Mouse (Mus musculus) heart, embryonic 16.5 days (tissue): ENCODE results near the gene Lef1. TPM values are rescaled to one million over a fixed set of nuclear protein-coding genes. Genes with fewer than 3 reads are reported as not detected.

ENCODE experiments used
- ATAC-seq: fragments of 200-750 bp; cut with Nextera tagmentation; replicated peaks from 2 replicates; pipeline ENCODE4 v1.8.0; 2017; ENCODE audit warnings: moderate number of reproducible peaks; ENCODE audit not compliant: insufficient read depth, low FRiP score; ENCODE audit errors: extremely low read depth
- H3K27ac ChIP-seq: fragments of 300-500 bp; sonication (generic); 2 replicates; pipeline ENCODE4 v1.5.1; 2014; ENCODE audit warnings: mild to moderate bottlenecking, low read length, control low read depth, moderate library complexity
- H3K27me3 ChIP-seq: fragments of 300-500 bp; sonication (generic); 2 replicates; pipeline ENCODE4 v1.6.1; 2014; ENCODE audit warnings: low read length, mixed read lengths; ENCODE audit not compliant: control insufficient read depth, insufficient read depth
- H3K36me3 ChIP-seq: fragments of 300-500 bp; sonication (generic); 2 replicates; pipeline ENCODE4 v1.6.1; 2014; ENCODE audit not compliant: control insufficient read depth, insufficient read depth
- H3K4me1 ChIP-seq: fragments of 300-500 bp; sonication (generic); 2 replicates; pipeline ENCODE4 v1.6.1; 2014; ENCODE audit warnings: low read length, mixed read lengths; ENCODE audit not compliant: control insufficient read depth, insufficient read depth
- H3K4me2 ChIP-seq: fragments of 300-500 bp; sonication (generic); 2 replicates; pipeline ENCODE4 v1.6.1; 2014; ENCODE audit warnings: low read depth, mild to moderate bottlenecking, control low read depth, low read length
- H3K4me3 ChIP-seq: fragments of 300-500 bp; sonication (generic); 2 replicates; pipeline ENCODE4 v1.5.1; 2014; ENCODE audit warnings: mild to moderate bottlenecking, control low read depth, low read length
- H3K9ac ChIP-seq: fragments of 300-500 bp; sonication (generic); 2 replicates; pipeline ENCODE4 v1.6.1; 2014; ENCODE audit warnings: low read length, control low read depth
- H3K9me3 ChIP-seq: fragments of 300-500 bp; sonication (generic); replicated peaks from 2 replicates; pipeline ENCODE4 v1.6.1; 2016; ENCODE audit warnings: low read length; ENCODE audit not compliant: control insufficient read depth
- WGBS: fragments of 180-500 bp; shearing (Covaris S2); extraction: QIAGEN DNeasy Blood & Tissue Kit; methylation state at CpG from one replicate; pipeline ENCODE4 v1.1.7; 2014; 5-methylcytosine and 5-hydroxymethylcytosine counted together
- polyA plus RNA-seq: library from polyadenylated mRNA; unstranded; fragments of >200 nt; fragmentation: Nextera tagmentation; extraction: Ambion mirVana; gene quantifications from 2 replicates; pipeline ENCODE4 v1.2.1, GENCODE M21; 2015

The Lef1 gene
- polyA plus RNA-seq, 1 experiment from 2014 or later = 38.4 TPM

DNA sequence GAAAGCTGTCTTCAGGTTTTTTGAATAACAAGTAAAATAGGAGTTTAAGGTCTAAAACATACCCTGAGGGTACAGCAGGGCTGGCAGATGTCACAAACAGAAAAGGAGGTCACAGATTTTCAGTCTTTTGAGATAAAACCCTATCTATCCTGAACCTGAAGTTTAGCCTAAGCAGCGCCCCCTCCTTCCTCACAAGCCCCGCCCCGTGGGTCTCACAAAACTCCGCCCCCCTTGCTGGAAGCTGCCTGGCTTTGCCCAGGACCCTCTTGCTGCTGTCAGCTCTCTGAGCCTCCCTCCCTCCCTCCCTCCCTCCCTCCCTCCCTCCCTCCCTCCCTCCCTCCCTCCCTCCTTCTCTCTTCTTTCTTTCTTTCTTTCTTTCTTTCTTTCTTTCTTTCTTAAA, 31.3 kb downstream of the Lef1 start:
- no peak overlapping the region for H3K9ac ChIP-seq
- peaks cover 3% of the 10 kb centered on the region; the same call in 1 of the 2 replicates for H3K27me3 ChIP-seq
- WGBS = 31% methylated on average over 4 of the region's 4 CpGs
- H3K9me3 ChIP-seq = no peaks in the 10 kb centered on the region
- H3K4me3 ChIP-seq = no peak overlapping the region
- no peak for ATAC-seq
- no peaks in the 10 kb centered on the region for H3K36me3 ChIP-seq
- no peak overlapping the region for H3K4me2 ChIP-seq
- H3K27ac ChIP-seq = no peak overlapping the region
- peaks cover 23% of the 10 kb centered on the region for H3K4me1 ChIP-seq

DNA sequence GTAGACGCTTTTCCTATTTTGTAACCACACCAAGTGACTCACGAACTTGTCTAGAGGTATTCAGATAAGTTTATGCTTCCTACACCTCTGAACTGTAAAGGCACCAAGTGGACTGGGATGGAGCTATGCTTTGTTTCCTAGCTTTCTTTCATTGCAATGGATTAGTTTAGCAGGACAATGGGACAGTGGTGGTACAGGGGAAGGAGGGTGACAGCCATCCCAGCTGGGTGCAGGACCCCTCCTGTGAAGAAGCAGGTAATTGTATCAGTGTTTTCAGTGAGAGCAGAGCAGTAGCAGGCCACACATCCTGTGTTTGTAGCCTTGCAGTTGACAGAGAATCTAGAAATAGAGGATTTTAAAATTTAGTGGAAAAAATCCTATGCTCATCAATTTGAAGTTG, 34.0 kb downstream of the Lef1 start:
- H3K4me3 ChIP-seq = no peak overlapping the region
- ATAC-seq = no peak
- peaks cover 9% of the 10 kb centered on the region for H3K4me1 ChIP-seq
- no peak overlapping the region for H3K4me2 ChIP-seq
- H3K9ac ChIP-seq = no peak overlapping the region
- peaks cover 3% of the 10 kb centered on the region; the same call in 1 of the 2 replicates for H3K27me3 ChIP-seq
- H3K36me3 ChIP-seq = no peaks in the 10 kb centered on the region
- WGBS = 75% methylated on average over 2 of the region's 2 CpGs
- no peak overlapping the region for H3K27ac ChIP-seq
- H3K9me3 ChIP-seq = no peaks in the 10 kb centered on the region

DNA sequence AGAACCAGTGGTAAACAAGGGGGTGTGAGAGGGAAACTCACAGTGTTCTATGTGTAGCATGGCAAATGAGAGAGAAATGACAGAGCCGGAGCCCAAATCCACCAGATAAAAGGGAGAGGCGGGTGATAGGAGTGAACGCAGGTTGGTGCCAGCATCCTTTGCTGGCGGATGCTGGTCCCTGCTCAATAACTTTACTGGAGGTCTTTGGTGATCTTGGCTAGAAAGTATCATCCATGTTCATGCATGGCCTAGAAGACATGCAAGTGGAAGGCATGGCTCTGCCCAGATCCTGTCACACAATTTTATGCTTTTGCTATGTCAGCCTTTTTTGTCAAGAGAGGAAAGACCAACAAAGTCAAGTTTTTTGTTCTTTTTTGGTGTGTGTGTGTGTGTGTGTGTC, 42.6 kb downstream of the Lef1 start:
- Histone ChIP-seq H3K36me3 (no peaks in the 10 kb centered on the region), H3K4me3 (no peak overlapping the region), H3K4me2 (no peak overlapping the region), H3K9ac (no peak overlapping the region), H3K27ac (no peak overlapping the region), H3K4me1 (no peaks in the 10 kb centered on the region), H3K27me3 (no peaks in the 10 kb centered on the region), H3K9me3 (no peaks in the 10 kb centered on the region)
- 93% methylated on average over 4 of the region's 4 CpGs for WGBS
- no peak for ATAC-seq

DNA sequence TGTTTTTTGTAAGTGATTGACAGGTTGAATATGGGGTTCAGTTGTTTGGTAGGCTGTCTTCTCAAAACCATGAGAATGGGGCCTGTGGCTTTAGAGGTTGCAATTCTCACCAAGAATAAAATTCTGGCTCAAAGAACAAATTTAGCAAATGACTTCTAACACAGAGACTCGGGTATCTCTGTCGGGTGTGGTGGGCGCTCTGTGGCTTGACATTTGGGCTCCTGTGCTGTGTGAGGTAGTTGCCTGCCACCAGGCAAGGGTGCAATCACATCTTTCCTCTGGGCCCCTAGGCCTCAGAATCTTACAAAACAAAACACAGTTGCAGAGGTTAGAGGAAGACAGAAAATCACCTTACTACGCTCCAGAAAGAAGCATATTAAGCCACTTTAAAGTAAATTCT, 43.6 kb downstream of the Lef1 start:
- ATAC-seq = no peak
- no peaks in the 10 kb centered on the region for H3K9me3 ChIP-seq
- no peak overlapping the region for H3K27ac ChIP-seq
- no peaks in the 10 kb centered on the region for H3K4me1 ChIP-seq
- WGBS = 84% methylated on average over 4 of the region's 4 CpGs
- H3K36me3 ChIP-seq = no peaks in the 10 kb centered on the region
- H3K4me2 ChIP-seq = no peak overlapping the region
- H3K4me3 ChIP-seq = no peak overlapping the region
- no peak overlapping the region for H3K9ac ChIP-seq
- no peaks in the 10 kb centered on the region for H3K27me3 ChIP-seq

DNA sequence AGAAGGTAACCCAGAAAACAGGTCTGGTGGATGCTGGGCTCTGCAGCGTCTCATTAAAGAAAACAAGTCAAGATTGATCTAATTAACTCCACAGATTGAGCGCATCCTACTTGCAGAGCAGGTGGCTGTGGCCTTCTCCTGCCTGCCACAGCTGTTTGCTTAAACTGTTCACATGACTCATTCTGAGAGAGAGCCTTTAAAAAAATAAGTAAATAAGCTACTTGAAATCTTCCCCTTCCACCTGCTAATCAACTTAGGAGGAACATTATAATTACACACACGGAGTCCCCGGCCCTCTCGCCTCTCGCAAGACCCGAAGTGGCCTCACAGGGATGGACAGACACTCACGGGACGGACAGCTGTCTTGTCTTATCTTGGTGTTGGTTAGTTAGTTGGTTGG, 44.3 kb downstream of the Lef1 start:
- WGBS = 92% methylated on average over 9 of the region's 9 CpGs
- no peak overlapping the region for H3K27ac ChIP-seq
- H3K4me2 ChIP-seq = no peak overlapping the region
- H3K36me3 ChIP-seq = no peaks in the 10 kb centered on the region
- no peak for ATAC-seq
- H3K4me3 ChIP-seq = no peak overlapping the region
- H3K9me3 ChIP-seq = no peaks in the 10 kb centered on the region
- no peaks in the 10 kb centered on the region for H3K27me3 ChIP-seq
- no peaks in the 10 kb centered on the region for H3K4me1 ChIP-seq
- H3K9ac ChIP-seq = no peak overlapping the region

DNA sequence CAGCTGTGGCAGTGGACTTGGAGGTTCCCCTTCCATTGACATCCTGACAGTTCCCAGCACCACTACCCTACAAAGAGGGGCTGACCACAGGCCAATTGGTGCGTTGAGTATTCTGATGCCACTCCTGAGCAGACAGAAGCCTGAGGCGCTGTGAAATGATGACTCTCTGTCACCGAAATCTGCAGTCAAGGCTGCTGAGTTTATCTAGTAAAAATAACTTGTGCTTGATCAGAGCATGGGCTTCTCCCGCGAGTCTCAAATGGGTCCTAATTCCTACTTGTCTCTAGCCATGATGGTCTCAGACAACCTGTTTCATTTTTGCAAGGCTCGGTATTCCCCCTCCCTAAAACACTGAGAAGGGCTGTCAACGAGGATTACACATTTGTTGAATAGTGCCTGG, 44.8 kb downstream of the Lef1 start:
- H3K4me1 ChIP-seq = no peaks in the 10 kb centered on the region
- WGBS = 62% methylated on average over 7 of the region's 7 CpGs
- no peaks in the 10 kb centered on the region for H3K36me3 ChIP-seq
- no peak overlapping the region for H3K9ac ChIP-seq
- ATAC-seq = no peak
- no peaks in the 10 kb centered on the region for H3K9me3 ChIP-seq
- no peak overlapping the region for H3K4me3 ChIP-seq
- H3K27me3 ChIP-seq = no peaks in the 10 kb centered on the region
- H3K4me2 ChIP-seq = no peak overlapping the region
- no peak overlapping the region for H3K27ac ChIP-seq

DNA sequence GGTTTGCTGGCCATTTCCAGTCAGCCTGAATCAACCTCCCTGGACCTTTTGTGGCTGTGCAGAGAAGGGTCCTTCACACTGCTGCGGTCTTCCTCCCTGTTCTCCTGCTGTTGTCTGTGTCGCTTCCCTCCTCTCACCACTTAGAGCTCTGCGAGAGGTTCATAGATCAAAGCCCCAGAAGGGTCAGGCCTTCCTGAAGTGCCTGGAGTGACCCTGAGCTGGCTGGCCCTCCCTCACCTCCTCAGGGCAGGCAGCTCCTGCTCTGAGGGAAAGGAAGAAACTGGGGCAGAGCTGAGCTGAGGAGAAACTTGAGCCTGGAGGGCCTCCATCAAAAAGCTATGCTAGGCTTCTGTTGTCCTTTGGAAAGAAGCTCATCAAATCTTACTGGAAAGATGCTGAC, 45.4 kb downstream of the Lef1 start:
- Histone ChIP-seq H3K27me3 (no peaks in the 10 kb centered on the region), H3K4me1 (no peaks in the 10 kb centered on the region), H3K9me3 (no peaks in the 10 kb centered on the region), H3K4me2 (no peak overlapping the region), H3K27ac (no peak overlapping the region), H3K4me3 (no peak overlapping the region), H3K9ac (no peak overlapping the region), H3K36me3 (no peaks in the 10 kb centered on the region)
- no peak for ATAC-seq
- WGBS = 41% methylated on average over 3 of the region's 3 CpGs

DNA sequence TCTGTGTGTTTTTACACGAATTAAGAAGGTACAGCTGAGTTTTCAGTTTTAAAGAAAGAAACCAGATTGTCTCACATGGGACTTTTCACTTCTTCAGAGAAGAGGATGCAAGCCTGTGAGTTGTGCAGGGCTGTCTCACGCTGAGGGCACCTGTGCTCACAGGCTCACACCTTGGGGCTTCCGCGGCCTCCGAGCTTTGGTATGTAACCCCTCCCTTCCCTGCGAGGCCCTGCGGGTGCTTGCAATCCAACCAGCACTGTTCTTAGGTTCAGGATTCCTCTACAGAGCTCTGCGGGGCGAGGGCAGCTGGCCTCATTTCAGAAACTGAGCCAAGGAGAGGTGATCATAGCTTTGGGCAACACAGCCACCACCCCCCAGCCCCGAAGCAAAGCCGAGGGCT, 46.1 kb downstream of the Lef1 start:
- H3K4me2 ChIP-seq = peak overlapping the region; percentile 25; the same call in 1 of the 2 replicates
- H3K27ac ChIP-seq = no peak overlapping the region
- H3K9ac ChIP-seq = peak overlapping the region; percentile 23; the same call in 1 of the 2 replicates
- no peaks in the 10 kb centered on the region for H3K4me1 ChIP-seq
- WGBS = 32% methylated on average over 11 of the region's 11 CpGs
- H3K9me3 ChIP-seq = no peaks in the 10 kb centered on the region
- no peak overlapping the region for H3K4me3 ChIP-seq
- no peaks in the 10 kb centered on the region for H3K27me3 ChIP-seq
- no peaks in the 10 kb centered on the region for H3K36me3 ChIP-seq
- ATAC-seq = no peak

DNA sequence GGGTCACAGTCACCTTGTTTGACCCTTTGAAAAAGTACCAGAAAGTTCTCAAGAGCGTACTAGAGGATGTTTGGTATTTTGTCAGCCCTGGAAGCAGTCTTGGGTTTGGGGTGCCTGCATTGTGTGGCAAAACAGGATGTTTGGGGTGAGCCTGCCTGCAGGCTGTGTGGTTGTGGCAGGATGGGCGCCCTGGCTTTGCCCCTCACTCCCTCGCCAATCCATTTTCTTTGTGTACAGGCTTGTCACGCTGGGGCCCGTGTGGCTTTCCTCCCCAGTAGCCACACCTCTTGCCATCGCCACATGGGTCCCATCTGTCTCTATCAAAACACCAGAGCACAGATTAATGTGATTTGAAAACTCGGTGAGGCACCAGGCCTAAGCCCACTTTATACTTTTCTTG, 47.2 kb downstream of the Lef1 start:
- Histone ChIP-seq H3K27me3 (no peaks in the 10 kb centered on the region), H3K27ac (no peak overlapping the region)
- WGBS = 60% methylated on average over 7 of the region's 7 CpGs

More for the DNA sequence above, 47.2 kb downstream of the Lef1 start:
- Histone ChIP-seq H3K4me1 (no peaks in the 10 kb centered on the region), H3K4me2 (no peak overlapping the region), H3K9me3 (no peaks in the 10 kb centered on the region), H3K9ac (no peak overlapping the region), H3K36me3 (no peaks in the 10 kb centered on the region), H3K4me3 (no peak overlapping the region)
- no peak for ATAC-seq
